Mouse (Mus musculus) megakaryocyte, embryonic 14.5 days (primary cell): ENCODE results near the gene Prss57. TPM values are rescaled to one million over a fixed set of nuclear protein-coding genes. Genes with fewer than 3 reads are reported as not detected.

Experiments used
- H3K27me3 ChIP-seq: replicated peaks from 2 replicates; pipeline ENCODE3; 2012; ENCODE audit warnings: inconsistent platforms
- H3K36me3 ChIP-seq: replicated peaks from 2 replicates; pipeline ENCODE3; 2012; ENCODE audit warnings: low read length, inconsistent platforms, mixed read lengths
- H3K4me1 ChIP-seq: 2 replicates; pipeline ENCODE4 v1.6.1; 2012; ENCODE audit warnings: inconsistent platforms
- H3K4me3 ChIP-seq: replicated peaks from 2 replicates; pipeline ENCODE3; 2012; ENCODE audit warnings: moderate library complexity, mild to moderate bottlenecking, inconsistent platforms
- H3K9me3 ChIP-seq: 2 replicates; pipeline ENCODE4 v1.6.1; 2012; ENCODE audit warnings: inconsistent platforms
- FLI1 ChIP-seq: IDR thresholded peaks from 2 replicates; pipeline ENCODE4 v1.6.1; 2012; ENCODE audit warnings: low read length, inconsistent platforms, mixed read lengths
- GATA1 ChIP-seq: IDR thresholded peaks from 3 replicates; pipeline ENCODE4 v1.6.1; 2012; ENCODE audit warnings: mixed read lengths, low read length, inconsistent platforms, borderline replicate concordance
- polyA plus RNA-seq: library from polyadenylated mRNA; stranded (reverse); fragments of >175 nt; gene quantifications from 2 replicates; pipeline ENCODE4 v1.2.3, GENCODE M21; 2012; ENCODE audit warnings: low replicate concordance; ENCODE audit not compliant: insufficient read depth

Prss57 gene
- polyA plus RNA-seq, 1 experiment = 0.70 TPM

GRCm38 (mm10) chr10:79783050-79783449 lies 7.7 kb downstream of the Prss57 start:
- no peaks in the 10 kb centered on the region for H3K36me3 ChIP-seq
- peaks cover 38% of the 10 kb centered on the region for H3K27me3 ChIP-seq
- H3K4me1 ChIP-seq = peaks cover 57% of the 10 kb centered on the region
- no peak for TF ChIP-seq FLI1
- TF ChIP-seq GATA1 = no peak
- no peaks in the 10 kb centered on the region for H3K9me3 ChIP-seq
- H3K4me3 ChIP-seq = no peak overlapping the region

- H3K4me1 ChIP-seq = peaks cover 61% of the 10 kb centered on the region
- no peak for TF ChIP-seq GATA1
- no peak for TF ChIP-seq FLI1
- no peaks in the 10 kb centered on the region for H3K36me3 ChIP-seq
- no peaks in the 10 kb centered on the region for H3K9me3 ChIP-seq
- H3K4me3 ChIP-seq = no peak overlapping the region
- peaks cover 44% of the 10 kb centered on the region for H3K27me3 ChIP-seq
Observed at GRCm38 (mm10) chr10:79781956-79782355, 8.8 kb downstream of the Prss57 start.

- TF ChIP-seq FLI1 = no peak
- TF ChIP-seq GATA1 = no peak
- Histone ChIP-seq H3K36me3 (no peaks in the 10 kb centered on the region), H3K4me1 (peaks cover 62% of the 10 kb centered on the region), H3K27me3 (peaks cover 52% of the 10 kb centered on the region), H3K4me3 (peak overlapping the region; percentile 94), H3K9me3 (no peaks in the 10 kb centered on the region)
Observed at GRCm38 (mm10) chr10:79781139-79781538, 9.6 kb downstream of the Prss57 start.

GRCm38 (mm10) chr10:79780664-79781015 lies 10.1 kb downstream of the Prss57 start:
- peaks cover 60% of the 10 kb centered on the region for H3K4me1 ChIP-seq
- peaks cover under 1% of the 10 kb centered on the region; the same call in 1 of the 2 replicates for H3K9me3 ChIP-seq
- H3K36me3 ChIP-seq = no peaks in the 10 kb centered on the region
- H3K27me3 ChIP-seq = peaks cover 54% of the 10 kb centered on the region
- TF ChIP-seq FLI1 (no peak), GATA1 (no peak)
- H3K4me3 ChIP-seq = peak overlapping the region; percentile 94

GRCm38 (mm10) chr10:79779784-79780663 lies 10.7 kb downstream of the Prss57 start:
- H3K4me1 ChIP-seq = peaks cover 59% of the 10 kb centered on the region
- H3K36me3 ChIP-seq = no peaks in the 10 kb centered on the region
- peak overlapping the region; percentile 94 for H3K4me3 ChIP-seq
- H3K27me3 ChIP-seq = peaks cover 59% of the 10 kb centered on the region
- peaks cover 6% of the 10 kb centered on the region for H3K9me3 ChIP-seq
- TF ChIP-seq FLI1 = no peak

GRCm38 (mm10) chr10:79779193-79779592 lies 11.6 kb downstream of the Prss57 start:
- TF ChIP-seq GATA1 = no peak
- TF ChIP-seq FLI1 = no peak
- H3K4me1 ChIP-seq = peaks cover 54% of the 10 kb centered on the region
- H3K27me3 ChIP-seq = peaks cover 52% of the 10 kb centered on the region
- H3K9me3 ChIP-seq = peaks cover 8% of the 10 kb centered on the region
- no peaks in the 10 kb centered on the region for H3K36me3 ChIP-seq
- H3K4me3 ChIP-seq = no peak overlapping the region

GRCm38 (mm10) chr10:79778006-79778405 lies 12.8 kb downstream of the Prss57 start:
- H3K36me3 ChIP-seq = no peaks in the 10 kb centered on the region
- no peak for TF ChIP-seq GATA1
- TF ChIP-seq FLI1 = no peak
- no peak overlapping the region for H3K4me3 ChIP-seq
- H3K27me3 ChIP-seq = peaks cover 53% of the 10 kb centered on the region
- H3K4me1 ChIP-seq = peaks cover 49% of the 10 kb centered on the region
- H3K9me3 ChIP-seq = peaks cover 8% of the 10 kb centered on the region

GRCm38 (mm10) chr10:79777103-79777531 lies 13.6 kb downstream of the Prss57 start, which contains the start of gene Fstl3:
Gene Fstl3, plus strand, starts transcription at chr10:79777272.
- Histone ChIP-seq H3K36me3 (no peaks in the 10 kb centered on the region), H3K4me1 (peaks cover 47% of the 10 kb centered on the region), H3K9me3 (peaks cover 15% of the 10 kb centered on the region), H3K27me3 (peaks cover 53% of the 10 kb centered on the region), H3K4me3 (peak within 1 kb of the TSS; percentile 50)
- TF ChIP-seq GATA1 = no peak
- TF ChIP-seq FLI1 = no peak

- Histone ChIP-seq H3K4me3 (no peak overlapping the region), H3K36me3 (no peaks in the 10 kb centered on the region), H3K4me1 (peaks cover 31% of the 10 kb centered on the region), H3K27me3 (peaks cover 51% of the 10 kb centered on the region), H3K9me3 (peaks cover 19% of the 10 kb centered on the region)
- TF ChIP-seq GATA1 (no peak), FLI1 (no peak)
Observed at GRCm38 (mm10) chr10:79774486-79775279, 16.1 kb downstream of the Prss57 start.

GRCm38 (mm10) chr10:79773208-79773607 lies 17.6 kb downstream of the Prss57 start:
- TF ChIP-seq GATA1 (no peak), FLI1 (no peak)
- no peaks in the 10 kb centered on the region for H3K36me3 ChIP-seq
- H3K4me1 ChIP-seq = peaks cover 22% of the 10 kb centered on the region
- peaks cover 40% of the 10 kb centered on the region for H3K27me3 ChIP-seq
- peaks cover 19% of the 10 kb centered on the region for H3K9me3 ChIP-seq
- no peak overlapping the region for H3K4me3 ChIP-seq
